Mouse (Mus musculus): ENCODE data around the gene Xrn1. TPM values are rescaled to one million over a fixed set of nuclear protein-coding genes. Genes with fewer than 3 reads are reported as not detected.

Xrn1 gene
- polyA plus RNA-seq, 1 experiment from 2014 or later = 18.8 TPM

DNA sequence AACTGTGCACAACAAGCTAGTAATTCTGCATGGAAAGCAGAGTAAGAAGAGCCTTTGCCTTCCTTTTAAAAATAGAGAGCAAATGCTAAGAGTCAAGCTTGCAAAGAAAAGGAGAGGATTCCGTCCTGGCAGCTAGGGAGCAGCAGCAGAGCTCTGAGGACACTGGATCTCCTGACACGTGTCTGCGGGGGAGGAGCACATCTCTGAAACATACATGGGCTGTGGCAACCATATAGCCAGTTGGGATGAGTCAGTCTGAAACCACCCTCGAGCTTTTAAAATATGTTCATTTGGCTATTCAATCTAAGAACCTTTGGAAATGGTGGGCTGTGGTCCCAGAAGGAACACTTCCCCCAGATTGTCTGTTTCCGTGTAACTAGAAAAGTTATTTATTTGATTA, 100.3 kb downstream of the Xrn1 start:
- Histone ChIP-seq H3K4me2 (ENCODE audit: low read length) (no peak overlapping the region), H3K9me3 (ENCODE audit: control insufficient read depth, low read length) (peaks cover 3% of the 10 kb centered on the region), H3K9ac (ENCODE audit: low read length) (no peak overlapping the region), H3K27ac (replicated peaks in 1 of 2; ENCODE audit: control insufficient read depth in 1 of 2, insufficient read depth in 1 of 2, low read depth in 2 of 2, low read length in 2 of 2) (no peak overlapping the region), H3K27me3 (ENCODE audit: control insufficient read depth, insufficient read depth, low read length) (no peaks in the 10 kb centered on the region), H3K36me3 (ENCODE audit: control insufficient read depth, insufficient read depth, low read length) (peaks cover 82% of the 10 kb centered on the region), H3K4me3 (ENCODE audit: control insufficient read depth in 1 of 2, insufficient read depth in 1 of 2, low read depth in 1 of 2, low read length in 2 of 2) (no peak overlapping the region), H3K4me1 (ENCODE audit: control insufficient read depth in 2 of 2, insufficient read depth in 2 of 2, low read length in 2 of 2) (no peaks in the 10 kb centered on the region)
- 83% methylated on average over 5 of the region's 5 CpGs for WGBS
- no peak for ATAC-seq (ENCODE audit: insufficient number of reproducible peaks, insufficient read depth, low FRiP score, low read depth)

DNA sequence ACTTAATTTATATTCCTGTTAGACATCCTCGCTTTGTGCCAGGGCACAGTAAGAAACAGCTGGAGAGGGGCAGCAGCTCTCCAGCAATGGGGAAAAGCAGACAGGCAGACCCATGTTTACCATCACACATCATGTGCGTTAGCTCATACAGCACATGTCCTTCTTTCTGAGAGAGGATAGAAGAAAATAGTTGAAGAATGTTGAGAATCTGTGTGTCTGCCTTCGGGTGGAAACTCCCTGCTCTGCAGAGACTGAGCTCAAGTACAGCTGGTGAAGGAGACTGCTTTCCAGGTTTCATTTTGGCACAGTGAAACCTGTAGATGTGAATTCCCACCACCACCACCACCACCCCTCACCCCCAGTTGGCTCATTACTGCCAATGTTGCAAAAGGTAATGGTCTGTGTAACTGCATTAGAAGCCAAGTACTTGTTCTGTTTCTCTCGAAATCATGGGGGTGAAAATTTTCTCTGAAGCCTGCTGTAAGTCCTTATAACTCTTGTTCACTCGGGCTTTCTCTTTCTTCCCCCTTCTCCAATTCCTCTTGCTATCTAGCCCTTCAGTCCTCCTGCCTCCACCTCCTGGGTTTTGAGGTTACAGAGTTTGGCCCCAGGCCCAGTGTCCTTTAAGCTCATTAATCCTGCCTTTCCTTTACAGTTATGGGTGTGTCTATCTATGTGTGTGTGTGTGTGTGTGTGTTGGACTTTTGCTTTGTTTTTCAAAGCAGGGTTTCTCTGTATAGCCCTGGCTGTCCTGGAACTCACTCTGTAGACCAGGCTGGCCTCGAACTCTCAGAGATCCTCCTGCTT, 102.1 kb downstream of the Xrn1 start:
- no peak for ATAC-seq (ENCODE audit: insufficient number of reproducible peaks, insufficient read depth, low FRiP score, low read depth)
- Histone ChIP-seq H3K4me2 (ENCODE audit: low read length) (no peak overlapping the region), H3K4me3 (ENCODE audit: control insufficient read depth in 1 of 2, insufficient read depth in 1 of 2, low read depth in 1 of 2, low read length in 2 of 2) (no peak overlapping the region), H3K27ac (replicated peaks in 1 of 2; ENCODE audit: control insufficient read depth in 1 of 2, insufficient read depth in 1 of 2, low read depth in 2 of 2, low read length in 2 of 2) (no peak overlapping the region), H3K4me1 (ENCODE audit: control insufficient read depth in 2 of 2, insufficient read depth in 2 of 2, low read length in 2 of 2) (no peaks in the 10 kb centered on the region), H3K27me3 (ENCODE audit: control insufficient read depth, insufficient read depth, low read length) (no peaks in the 10 kb centered on the region), H3K9me3 (ENCODE audit: control insufficient read depth, low read length) (no peaks in the 10 kb centered on the region), H3K36me3 (ENCODE audit: control insufficient read depth, insufficient read depth, low read length) (peaks cover 65% of the 10 kb centered on the region), H3K9ac (ENCODE audit: low read length) (no peak overlapping the region)
- 69% methylated on average over 6 of the region's 6 CpGs for WGBS

GRCm38 (mm10) chr9:96063083-96063802, 108.7 kb downstream of the Xrn1 start:
- peaks cover 8% of the 10 kb centered on the region for H3K36me3 ChIP-seq (ENCODE audit: control insufficient read depth, insufficient read depth, low read length)
- no peak overlapping the region for H3K4me3 ChIP-seq (ENCODE audit: control insufficient read depth in 1 of 2, insufficient read depth in 1 of 2, low read depth in 1 of 2, low read length in 2 of 2)
- H3K9ac ChIP-seq (ENCODE audit: low read length) = no peak overlapping the region
- no peak overlapping the region for H3K4me2 ChIP-seq (ENCODE audit: low read length)
- 81% methylated on average over 2 of the region's 2 CpGs for WGBS
- H3K9me3 ChIP-seq (ENCODE audit: control insufficient read depth, low read length) = no peaks in the 10 kb centered on the region
- H3K27me3 ChIP-seq (ENCODE audit: control insufficient read depth, insufficient read depth, low read length) = no peaks in the 10 kb centered on the region
- no peak overlapping the region for H3K27ac ChIP-seq (replicated peaks in 1 of 2; ENCODE audit: control insufficient read depth in 1 of 2, insufficient read depth in 1 of 2, low read depth in 2 of 2, low read length in 2 of 2)
- no peak for ATAC-seq (ENCODE audit: insufficient number of reproducible peaks, insufficient read depth, low FRiP score, low read depth)
- H3K4me1 ChIP-seq (ENCODE audit: control insufficient read depth in 2 of 2, insufficient read depth in 2 of 2, low read length in 2 of 2) = no peaks in the 10 kb centered on the region

- H3K9me3 ChIP-seq (ENCODE audit: control insufficient read depth, low read length) = no peaks in the 10 kb centered on the region
- no peak overlapping the region for H3K4me3 ChIP-seq (ENCODE audit: control insufficient read depth in 1 of 2, insufficient read depth in 1 of 2, low read depth in 1 of 2, low read length in 2 of 2)
- no peak overlapping the region for H3K4me2 ChIP-seq (ENCODE audit: low read length)
- no peaks in the 10 kb centered on the region for H3K4me1 ChIP-seq (ENCODE audit: control insufficient read depth in 2 of 2, insufficient read depth in 2 of 2, low read length in 2 of 2)
- ATAC-seq (ENCODE audit: insufficient number of reproducible peaks, insufficient read depth, low FRiP score, low read depth) = no peak
- no peaks in the 10 kb centered on the region for H3K27me3 ChIP-seq (ENCODE audit: control insufficient read depth, insufficient read depth, low read length)
- 73% methylated on average over 5 of the region's 5 CpGs for WGBS
- no peak overlapping the region for H3K27ac ChIP-seq (replicated peaks in 1 of 2; ENCODE audit: control insufficient read depth in 1 of 2, insufficient read depth in 1 of 2, low read depth in 2 of 2, low read length in 2 of 2)
- H3K9ac ChIP-seq (ENCODE audit: low read length) = no peak overlapping the region
- 0 out of 2 replicates have a peak, but pooled peaks cover under 1% of the 10 kb centered on the region for H3K36me3 ChIP-seq (ENCODE audit: control insufficient read depth, insufficient read depth, low read length)
Measured at GRCm38 (mm10) chr9:96063803-96064475, 109.4 kb downstream of the Xrn1 start.

- WGBS = 64% methylated on average over 2 of the region's 2 CpGs
- H3K36me3 ChIP-seq (ENCODE audit: control insufficient read depth, insufficient read depth, low read length) = no peaks in the 10 kb centered on the region
- ATAC-seq (ENCODE audit: insufficient number of reproducible peaks, insufficient read depth, low FRiP score, low read depth) = no peak
- no peaks in the 10 kb centered on the region for H3K4me1 ChIP-seq (ENCODE audit: control insufficient read depth in 2 of 2, insufficient read depth in 2 of 2, low read length in 2 of 2)
- no peak overlapping the region for H3K4me2 ChIP-seq (ENCODE audit: low read length)
- no peaks in the 10 kb centered on the region for H3K27me3 ChIP-seq (ENCODE audit: control insufficient read depth, insufficient read depth, low read length)
- H3K9me3 ChIP-seq (ENCODE audit: control insufficient read depth, low read length) = peaks cover 4% of the 10 kb centered on the region; the same call in 1 of the 2 replicates
- H3K27ac ChIP-seq (replicated peaks in 1 of 2; ENCODE audit: control insufficient read depth in 1 of 2, insufficient read depth in 1 of 2, low read depth in 2 of 2, low read length in 2 of 2) = no peak overlapping the region
- no peak overlapping the region for H3K4me3 ChIP-seq (ENCODE audit: control insufficient read depth in 1 of 2, insufficient read depth in 1 of 2, low read depth in 1 of 2, low read length in 2 of 2)
- H3K9ac ChIP-seq (ENCODE audit: low read length) = no peak overlapping the region
Measured at GRCm38 (mm10) chr9:96067507-96067906, 112.9 kb downstream of the Xrn1 start.

DNA sequence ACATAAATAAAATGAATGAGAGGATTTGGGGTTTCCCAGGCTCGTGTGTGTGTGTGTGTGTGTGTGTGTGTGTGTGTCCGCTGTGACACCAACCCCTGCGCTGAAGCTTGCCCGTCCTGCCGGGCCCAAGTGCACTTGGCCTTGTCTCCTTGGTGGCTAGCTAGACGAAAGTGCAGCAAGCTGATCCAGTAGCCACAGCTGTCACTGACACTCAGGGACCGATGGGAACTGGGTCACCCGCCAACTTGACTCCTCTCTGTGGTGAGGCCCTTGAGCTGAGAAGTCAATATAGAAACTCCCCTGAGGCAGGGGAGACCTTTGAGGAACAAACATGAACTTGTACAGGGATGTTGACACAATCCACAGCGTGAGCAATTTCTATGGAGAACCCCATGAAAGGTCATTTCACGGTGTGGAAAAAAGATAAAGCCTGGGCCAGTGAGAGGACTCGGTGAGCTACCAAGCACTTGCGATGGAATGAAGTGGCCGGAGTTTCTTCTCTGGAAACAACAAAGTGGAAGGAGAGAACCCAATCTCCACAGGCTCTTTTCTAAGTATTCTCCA, 124.3 kb downstream of the Xrn1 start:
- whole genome bisulfite sequencing = 84% methylated on average over 13 of the region's 13 CpGs
- Histone ChIP-seq H3K36me3 (ENCODE audit: control insufficient read depth, insufficient read depth, low read length) (no peaks in the 10 kb centered on the region), H3K27me3 (ENCODE audit: control insufficient read depth, insufficient read depth, low read length) (no peaks in the 10 kb centered on the region), H3K9ac (ENCODE audit: low read length) (no peak overlapping the region), H3K9me3 (ENCODE audit: control insufficient read depth, low read length) (no peaks in the 10 kb centered on the region), H3K4me3 (ENCODE audit: control insufficient read depth in 1 of 2, insufficient read depth in 1 of 2, low read depth in 1 of 2, low read length in 2 of 2) (no peak overlapping the region), H3K4me2 (ENCODE audit: low read length) (no peak overlapping the region), H3K4me1 (ENCODE audit: control insufficient read depth in 2 of 2, insufficient read depth in 2 of 2, low read length in 2 of 2) (no peaks in the 10 kb centered on the region), H3K27ac (replicated peaks in 1 of 2; ENCODE audit: control insufficient read depth in 1 of 2, insufficient read depth in 1 of 2, low read depth in 2 of 2, low read length in 2 of 2) (no peak overlapping the region)
- ATAC-seq (ENCODE audit: insufficient number of reproducible peaks, insufficient read depth, low FRiP score, low read depth) = no peak

- H3K4me2 ChIP-seq (ENCODE audit: low read length) = no peak overlapping the region
- no peaks in the 10 kb centered on the region for H3K9me3 ChIP-seq (ENCODE audit: control insufficient read depth, low read length)
- no peak overlapping the region for H3K9ac ChIP-seq (ENCODE audit: low read length)
- 89% methylated on average over 6 of the region's 6 CpGs for WGBS
- no peak overlapping the region for H3K27ac ChIP-seq (replicated peaks in 1 of 2; ENCODE audit: control insufficient read depth in 1 of 2, insufficient read depth in 1 of 2, low read depth in 2 of 2, low read length in 2 of 2)
- ATAC-seq (ENCODE audit: insufficient number of reproducible peaks, insufficient read depth, low FRiP score, low read depth) = no peak
- H3K36me3 ChIP-seq (ENCODE audit: control insufficient read depth, insufficient read depth, low read length) = no peaks in the 10 kb centered on the region
- H3K4me1 ChIP-seq (ENCODE audit: control insufficient read depth in 2 of 2, insufficient read depth in 2 of 2, low read length in 2 of 2) = no peaks in the 10 kb centered on the region
- no peaks in the 10 kb centered on the region for H3K27me3 ChIP-seq (ENCODE audit: control insufficient read depth, insufficient read depth, low read length)
- no peak overlapping the region for H3K4me3 ChIP-seq (ENCODE audit: control insufficient read depth in 1 of 2, insufficient read depth in 1 of 2, low read depth in 1 of 2, low read length in 2 of 2)
Measured at GRCm38 (mm10) chr9:96085293-96085692, 130.7 kb downstream of the Xrn1 start.
